In the genomic region with DNA sequence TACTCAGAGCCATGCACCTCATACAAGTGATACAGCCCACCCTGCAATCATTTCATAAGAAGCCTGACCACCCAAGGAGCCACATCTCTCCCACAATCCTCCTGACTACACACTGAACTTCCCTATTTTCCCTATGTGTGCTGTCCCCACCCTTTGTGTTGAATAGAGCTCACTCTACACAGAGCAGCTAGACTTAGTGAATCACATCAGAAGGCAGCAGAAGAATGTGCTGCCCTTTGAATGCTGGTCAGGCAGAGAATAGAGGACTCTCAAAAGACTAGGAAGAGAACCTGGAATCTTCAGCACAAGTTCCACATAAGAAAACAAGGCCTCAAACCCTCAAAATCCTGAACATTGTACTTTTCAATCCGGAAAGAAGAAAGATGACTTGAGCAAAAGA, we compare ENCODE assay signal across 30 mouse cellular contexts. TPM values are rescaled to one million over a fixed set of nuclear protein-coding genes. Genes with fewer than 3 reads are reported as not detected.
DNase-seq lines count a peak whose midpoint lies in the region; TF ChIP-seq lines count a peak whose summit lies in the region.
"Had no signal": no experiment of that assay in that cellular context is flagged by ENCODE, and none has a peak within 500 bp of the region (broad histone marks: within the 10 kb centered on the region; RNA-seq: fewer than 3 reads in every experiment).

No protein-coding gene starts in this region.

- no peak overlapping the region for H3K9ac ChIP-seq in heart, adult 2 months (ENCODE audit: low read depth, low read length)
- H3K9ac ChIP-seq: embryonic facial prominence, embryonic 13.5 days; embryonic facial prominence, embryonic 15.5 days; forebrain, embryonic 12.5 days had no signal

- H3K79me2 ChIP-seq in heart, adult 2 months (replicated peaks; ENCODE audit: control insufficient read depth, insufficient read depth, low read length) = no peaks in the 10 kb centered on the region

- DNase-seq in ES-CJ7 (ENCODE audit: low read depth, low spot score) (peak; percentile 81), ZHBTc4 (ENCODE audit: low read depth, low spot score) (peak; percentile 80)
- peak; percentile 69 for DNase-seq in Muller cell, postnatal 12 days (ENCODE audit: inconsistent ontology term)
- DNase-seq in urinary bladder, postnatal 4 days (ENCODE audit: low spot score in 2 of 2) = no peak
- DNase-seq in heart, adult 2 months = no peak
- DNase-seq in layer of hippocampus, postnatal 25 days (ENCODE audit: extremely low spot score in 1 of 2, low spot score in 1 of 2) = no peak
- DNase-seq: adrenal gland, adult 2 months; adrenal gland, postnatal 10 days; adrenal gland, postnatal 25 days; cerebellum, adult 11 months; cerebellum, adult 18-20 months; cerebellum, adult 8-10 months; cerebellum, adult 9-11 months; cerebellum, postnatal 14 days; cerebellum, postnatal 36 days; embryo, embryonic 11 days had no signal

- no peak for TF ChIP-seq POLR2A in heart, adult 2 months (IDR thresholded peaks at IDR 0.05; ENCODE audit: insufficient read depth, low read depth, low read length)

- no peaks in the 10 kb centered on the region for H3K36me3 ChIP-seq in heart, adult 2 months (ENCODE audit: control insufficient read depth, insufficient read depth, low read length)
- H3K36me3 ChIP-seq: embryonic facial prominence, embryonic 13.5 days; embryonic facial prominence, embryonic 15.5 days; forebrain, embryonic 10.5 days; forebrain, embryonic 12.5 days; G1E had no signal

- no peaks in the 10 kb centered on the region for H3K27me3 ChIP-seq in heart, adult 2 months (ENCODE audit: control insufficient read depth, insufficient read depth, low read length)
- H3K27me3 ChIP-seq: embryonic facial prominence, embryonic 13.5 days; embryonic facial prominence, embryonic 15.5 days; forebrain, embryonic 12.5 days had no signal

- no peak overlapping the region for H3K27ac ChIP-seq in heart, adult 2 months
- H3K27ac ChIP-seq: embryonic facial prominence, embryonic 13.5 days; embryonic facial prominence, embryonic 15.5 days; forebrain, embryonic 10.5 days; forebrain, embryonic 12.5 days had no signal

- no peaks in the 10 kb centered on the region for H3K4me1 ChIP-seq in heart, adult 2 months (ENCODE audit: control insufficient read depth, insufficient read depth, low read length)
- H3K4me1 ChIP-seq: embryonic facial prominence, embryonic 15.5 days had no signal

- no peak for TF ChIP-seq CTCF in heart, adult 2 months (IDR thresholded peaks at IDR 0.05)

- H3K4me3 ChIP-seq in heart, adult 2 months = no peak overlapping the region
- H3K4me3 ChIP-seq: embryonic facial prominence, embryonic 13.5 days; embryonic facial prominence, embryonic 15.5 days; erythroblast, embryonic 14.5 days; forebrain, embryonic 10.5 days; forebrain, embryonic 12.5 days had no signal

- WGBS in heart, adult 2 months = 90% methylated on average over 1 of the region's 1 CpGs

- TF ChIP-seq EP300 in heart, adult 2 months (IDR thresholded peaks at IDR 0.05; ENCODE audit: insufficient read depth, low read depth, low read length) = no peak

- intact Hi-C loops in heart, adult 2 months (cut with DNase I) = no loop called here

RNA-seq across cellular contexts. Expression of gene Gm281, which starts 7.8 kb away (rescaled TPM):
- not detected for total RNA-seq in heart, adult 2 months (2021)
- polyA plus RNA-seq in heart, adult 2 months (2012; rRNA removed) = 0.18 TPM in 1 of 2 replicates, not detected in the other
- total RNA-seq in layer of hippocampus, postnatal 25 days (2021) = not detected
- total RNA-seq: adrenal gland, adult 2 months; adrenal gland, postnatal 10 days; adrenal gland, postnatal 25 days; adrenal gland, postnatal 4 days; common myeloid progenitor, adult 5-6 weeks; G1E had no signal
- polyA plus RNA-seq: adrenal gland, adult 2 months; brain, embryonic 14.5 days; C2C12; embryonic facial prominence, embryonic 11.5 days; embryonic facial prominence, embryonic 13.5 days; erythroblast, embryonic 14.5 days; forebrain, embryonic 10.5 days; forebrain, embryonic 12.5 days; forebrain, embryonic 14.5 days; forebrain, embryonic 16.5 days; frontal cortex, adult 2 months; G1E had no signal

RNA-seq across cellular contexts. Expression of gene Atxn7, which starts 54.8 kb away (rescaled TPM):
- 10 to 100 TPM; 16.1 to 16.2 TPM for total RNA-seq in heart, adult 2 months (2021)
- polyA plus RNA-seq in heart, adult 2 months (2012; rRNA removed) = 13.9 and 22.4 TPM in 2 replicates
- total RNA-seq in layer of hippocampus, postnatal 25 days (2021) = 10 to 100 TPM; 22.1 to 29.4 TPM

RNA-seq across cellular contexts. Expression of gene Thoc7, which starts 55.2 kb away (rescaled TPM):
- 10 to 100 TPM; 80.1 to 99.4 TPM for total RNA-seq in heart, adult 2 months (2021)
- 30.6 and 38.3 TPM in 2 replicates for polyA plus RNA-seq in heart, adult 2 months (2012; rRNA removed)
- total RNA-seq in layer of hippocampus, postnatal 25 days (2021) = 100 to 1,000 TPM; 103 to 107 TPM

Comparison
In these comparisons a context has a peak if more than half of its experiments do, and no peak if none do; other contexts are left out.
1. DNase-seq: peak in ES-CJ7 (single experiment), Muller cell, postnatal 12 days (single experiment) and ZHBTc4 (single experiment); none in urinary bladder, postnatal 4 days (0 of 2), heart, adult 2 months (0 of 2) and layer of hippocampus, postnatal 25 days (0 of 2).